Mouse (Mus musculus) ES-Bruce4 (cell line): ENCODE measurements at regions not wholly inside any gene's neighbourhood (a gene's known extent, or its start where the extent isn't known, plus 50 kb on each side); places are given as distances from the start of the nearest gene placed in this dataset.

Source experiments
- CTCF ChIP-seq: IDR thresholded peaks from one replicate; pipeline ENCODE4 v1.8.1; 2011; ENCODE audit warnings: low read depth, low read length
- EP300 ChIP-seq: IDR thresholded peaks from 2 replicates; pipeline ENCODE4 v1.6.1; 2011; ENCODE audit warnings: low read depth, low read length; ENCODE audit not compliant: insufficient read depth
- POLR2A ChIP-seq: IDR thresholded peaks from one replicate; pipeline ENCODE4 v1.8.1; 2011; ENCODE audit warnings: low read length; ENCODE audit not compliant: insufficient read depth

DNA sequence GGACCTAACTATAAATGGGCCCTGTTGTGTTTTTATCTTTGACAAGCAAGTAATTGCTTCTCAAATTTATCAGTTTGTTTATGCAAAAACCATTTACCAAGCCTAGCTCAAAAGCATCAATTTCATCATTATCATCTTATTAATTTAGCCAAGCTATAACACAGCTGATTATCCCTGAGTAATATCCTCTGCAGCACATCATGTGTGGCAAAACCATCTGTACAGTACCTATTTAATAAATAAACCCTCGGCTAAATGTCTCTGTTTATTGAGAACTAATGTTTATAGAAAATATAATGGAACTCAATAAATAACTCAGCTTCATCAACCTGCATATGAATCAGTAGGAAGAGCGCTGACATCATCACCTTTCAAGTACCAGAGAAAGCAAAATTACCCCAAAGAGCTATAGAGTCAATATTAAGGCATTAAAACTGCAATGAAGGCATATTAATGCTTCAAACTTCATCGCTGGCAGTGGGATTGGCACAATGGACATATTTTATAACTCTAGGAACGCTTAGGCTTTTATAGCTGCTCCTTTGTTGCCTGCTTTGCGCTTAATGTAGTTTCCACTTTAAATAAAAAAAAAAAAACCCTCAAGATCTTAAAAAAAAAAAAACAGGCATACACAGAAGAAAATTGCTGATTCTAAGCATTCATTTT lies 542.0 kb downstream of the Plcl1 start:
- no peak for TF ChIP-seq CTCF
- TF ChIP-seq POLR2A = no peak
- TF ChIP-seq EP300 = no peak
